In the genomic region with DNA sequence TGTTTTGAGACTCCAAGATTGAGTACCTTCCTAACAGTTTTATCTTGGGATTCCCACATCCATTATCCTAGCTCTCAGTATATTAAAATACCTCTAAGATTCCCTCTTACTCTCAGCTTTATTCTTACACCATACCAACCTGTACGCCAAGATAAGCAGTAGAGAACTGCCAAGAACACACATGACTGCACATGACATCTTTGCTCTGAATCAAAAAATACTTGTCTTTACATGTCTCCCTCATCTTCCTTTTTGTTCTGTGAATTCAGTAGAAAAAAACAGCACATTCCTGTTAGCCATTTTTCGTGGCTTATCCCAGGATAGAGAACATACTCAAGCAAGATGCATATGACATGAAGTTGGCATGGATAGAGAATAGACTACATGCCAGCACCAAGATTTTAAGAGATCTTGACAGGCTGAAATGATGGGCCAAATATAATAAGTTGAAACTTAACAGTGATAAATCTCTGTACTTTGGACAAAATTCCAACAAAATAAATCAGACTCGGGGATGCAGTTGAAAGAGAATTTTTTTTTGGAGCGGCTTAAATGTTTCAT, we compare ENCODE assay signal across 24 mouse cellular contexts.
DNase-seq lines count a peak whose midpoint lies in the region; ATAC-seq and TF ChIP-seq lines count a peak whose summit lies in the region.
"Had no signal": no experiment of that assay in that cellular context is flagged by ENCODE, and none has a peak within 500 bp of the region (broad histone marks: within the 10 kb centered on the region; RNA-seq: fewer than 3 reads in every experiment).

No protein-coding gene starts in this region.

- H3K9ac ChIP-seq in embryonic facial prominence, embryonic 14.5 days (ENCODE audit: low read depth, low read length): no peak overlapping the region
- no peak overlapping the region for H3K9ac ChIP-seq in hindbrain, postnatal 0 days (replicated peaks; ENCODE audit: low read length)
- no peak overlapping the region for H3K9ac ChIP-seq in hindbrain, embryonic 16.5 days (ENCODE audit: low read depth, low read length)
- no peak overlapping the region for H3K9ac ChIP-seq in forebrain, postnatal 0 days
- no peak overlapping the region for H3K9ac ChIP-seq in midbrain, embryonic 11.5 days (ENCODE audit: low read length)
- H3K9ac ChIP-seq: heart, embryonic 12.5 days; liver, embryonic 15.5 days; neural tube, embryonic 15.5 days had no signal

- H3K9me3 ChIP-seq in embryonic facial prominence, embryonic 14.5 days (ENCODE audit: control insufficient read depth, low read length): no peaks in the 10 kb centered on the region
- no peaks in the 10 kb centered on the region for H3K9me3 ChIP-seq in embryonic facial prominence, embryonic 10.5 days
- H3K9me3 ChIP-seq in hindbrain, postnatal 0 days (ENCODE audit: low read length): no peaks in the 10 kb centered on the region
- H3K9me3 ChIP-seq in hindbrain, embryonic 16.5 days (ENCODE audit: control insufficient read depth, low read length): no peaks in the 10 kb centered on the region
- no peaks in the 10 kb centered on the region for H3K9me3 ChIP-seq in forebrain, postnatal 0 days (ENCODE audit: low read length)
- H3K9me3 ChIP-seq in midbrain, embryonic 11.5 days (ENCODE audit: control insufficient read depth, low read length): no peaks in the 10 kb centered on the region
- H3K9me3 ChIP-seq: heart, embryonic 12.5 days; limb, embryonic 10.5 days; liver, embryonic 15.5 days; neural tube, embryonic 15.5 days had no signal

- no peak for TF ChIP-seq CTCF in hindbrain, postnatal 0 days (IDR thresholded peaks at IDR 0.05; ENCODE audit: low read depth)
- TF ChIP-seq CTCF in forebrain, postnatal 0 days (IDR thresholded peaks at IDR 0.05; ENCODE audit: low read depth): no peak

- no peak overlapping the region for H3K4me3 ChIP-seq in embryonic facial prominence, embryonic 14.5 days (ENCODE audit: low read depth, low read length)
- H3K4me3 ChIP-seq in embryonic facial prominence, embryonic 10.5 days: no peak overlapping the region
- H3K4me3 ChIP-seq in hindbrain, postnatal 0 days (ENCODE audit: low read length): no peak overlapping the region
- no peak overlapping the region for H3K4me3 ChIP-seq in hindbrain, embryonic 16.5 days (ENCODE audit: low read length)
- no peak overlapping the region for H3K4me3 ChIP-seq in forebrain, postnatal 0 days (ENCODE audit: low read depth, low read length)
- no peak overlapping the region for H3K4me3 ChIP-seq in midbrain, embryonic 11.5 days (ENCODE audit: low read depth, low read length)
- H3K4me3 ChIP-seq: heart, embryonic 12.5 days; layer of hippocampus, adult 2 months; limb, embryonic 10.5 days; liver, embryonic 15.5 days; neural tube, embryonic 15.5 days had no signal

- H3K27ac ChIP-seq in embryonic facial prominence, embryonic 14.5 days (replicated peaks; ENCODE audit: low read depth, low read length): no peak overlapping the region
- no peak overlapping the region for H3K27ac ChIP-seq in embryonic facial prominence, embryonic 10.5 days (replicated peaks)
- H3K27ac ChIP-seq in hindbrain, postnatal 0 days: no peak overlapping the region
- no peak overlapping the region for H3K27ac ChIP-seq in hindbrain, embryonic 16.5 days (ENCODE audit: low read depth, low read length)
- H3K27ac ChIP-seq in forebrain, postnatal 0 days (ENCODE audit: low read depth, low read length): no peak overlapping the region
- no peak overlapping the region for H3K27ac ChIP-seq in midbrain, embryonic 11.5 days (ENCODE audit: low read depth, low read length)
- H3K27ac ChIP-seq: layer of hippocampus, adult 2 months; limb, embryonic 10.5 days; liver, embryonic 15.5 days; macrophage; neural tube, embryonic 15.5 days; stomach, postnatal 0 days had no signal

- ATAC-seq in embryonic facial prominence, embryonic 14.5 days (ENCODE audit: low read depth): no peak
- 0 out of 2 replicates have a peak, but pooled peaks have one; percentile 45 for ATAC-seq in hindbrain, postnatal 0 days
- no peak for ATAC-seq in hindbrain, embryonic 16.5 days
- peak; percentile 84 for ATAC-seq in forebrain, postnatal 0 days
- ATAC-seq in midbrain, embryonic 11.5 days (ENCODE audit: low FRiP score): no peak
- ATAC-seq: inflammation-experienced regulatory T-cells, adult 6 months had no signal

- H3K36me3 ChIP-seq in embryonic facial prominence, embryonic 14.5 days (ENCODE audit: control insufficient read depth, insufficient read depth, low read length): no peaks in the 10 kb centered on the region
- H3K36me3 ChIP-seq in embryonic facial prominence, embryonic 10.5 days (replicated peaks): no peaks in the 10 kb centered on the region
- H3K36me3 ChIP-seq in hindbrain, postnatal 0 days (ENCODE audit: insufficient read depth, low read length): no peaks in the 10 kb centered on the region
- H3K36me3 ChIP-seq in hindbrain, embryonic 16.5 days (ENCODE audit: control insufficient read depth, insufficient read depth, low read length): no peaks in the 10 kb centered on the region
- no peaks in the 10 kb centered on the region for H3K36me3 ChIP-seq in forebrain, postnatal 0 days (ENCODE audit: insufficient read depth)
- no peaks in the 10 kb centered on the region for H3K36me3 ChIP-seq in midbrain, embryonic 11.5 days (ENCODE audit: control insufficient read depth, insufficient read depth, low read length)
- H3K36me3 ChIP-seq: heart, embryonic 12.5 days; limb, embryonic 10.5 days; liver, embryonic 15.5 days; neural tube, embryonic 15.5 days had no signal

- H3K27me3 ChIP-seq in embryonic facial prominence, embryonic 14.5 days (replicated peaks; ENCODE audit: control insufficient read depth, insufficient read depth, low read length): no peaks in the 10 kb centered on the region
- H3K27me3 ChIP-seq in embryonic facial prominence, embryonic 10.5 days (replicated peaks; ENCODE audit: low read depth, poor library complexity, severe bottlenecking): no peaks in the 10 kb centered on the region
- no peaks in the 10 kb centered on the region for H3K27me3 ChIP-seq in hindbrain, postnatal 0 days (ENCODE audit: insufficient read depth, low read length)
- no peaks in the 10 kb centered on the region for H3K27me3 ChIP-seq in hindbrain, embryonic 16.5 days (replicated peaks; ENCODE audit: control insufficient read depth, insufficient read depth, low read length)
- no peaks in the 10 kb centered on the region for H3K27me3 ChIP-seq in forebrain, postnatal 0 days (ENCODE audit: insufficient read depth, low read length)
- no peaks in the 10 kb centered on the region for H3K27me3 ChIP-seq in midbrain, embryonic 11.5 days (ENCODE audit: control insufficient read depth, insufficient read depth, low read length)
- H3K27me3 ChIP-seq: heart, embryonic 12.5 days; liver, embryonic 15.5 days; neural tube, embryonic 15.5 days had no signal

- no peak overlapping the region for H3K4me2 ChIP-seq in embryonic facial prominence, embryonic 14.5 days (ENCODE audit: low read depth, low read length)
- H3K4me2 ChIP-seq in hindbrain, postnatal 0 days (ENCODE audit: low read depth, low read length): no peak overlapping the region
- H3K4me2 ChIP-seq in hindbrain, embryonic 16.5 days (ENCODE audit: low read length): no peak overlapping the region
- H3K4me2 ChIP-seq in forebrain, postnatal 0 days (ENCODE audit: low read depth): no peak overlapping the region
- H3K4me2 ChIP-seq in midbrain, embryonic 11.5 days: no peak overlapping the region
- H3K4me2 ChIP-seq: heart, embryonic 12.5 days; liver, embryonic 15.5 days; neural tube, embryonic 15.5 days had no signal

- 67% methylated on average over 4 of the region's 4 CpGs for WGBS in embryonic facial prominence, embryonic 14.5 days
- WGBS in embryonic facial prominence, embryonic 10.5 days: 87% methylated on average over 4 of the region's 4 CpGs
- 68% methylated on average over 4 of the region's 4 CpGs for WGBS in hindbrain, postnatal 0 days
- WGBS in hindbrain, embryonic 16.5 days: 81% methylated on average over 4 of the region's 4 CpGs
- WGBS in forebrain, postnatal 0 days: 60% methylated on average over 4 of the region's 4 CpGs
- WGBS in midbrain, embryonic 11.5 days: 89% methylated on average over 4 of the region's 4 CpGs

- peak; percentile 48 for DNase-seq in embryonic facial prominence, embryonic 14.5 days (ENCODE audit: low spot score)
- DNase-seq in embryonic facial prominence, embryonic 10.5 days (ENCODE audit: low spot score): no peak
- DNase-seq in hindbrain, postnatal 0 days (ENCODE audit: low spot score): peak; percentile 38
- peak; percentile 6 for DNase-seq in brain, adult 2 months (ENCODE audit: low read depth, low spot score)
- peak; percentile 64 for DNase-seq in forebrain, postnatal 0 days
- DNase-seq in urinary bladder, postnatal 25 days (ENCODE audit: low spot score): no peak
- no peak for DNase-seq in midbrain, embryonic 11.5 days (ENCODE audit: low spot score, missing footprints)
- DNase-seq: adrenal gland, postnatal 14 days; cerebellum, adult 18-20 months; cerebellum, postnatal 36 days; heart, postnatal 10 days; kidney, adult 2 months; kidney, postnatal 14 days; liver; right cerebral cortex, postnatal 14 days had no signal

- no peaks in the 10 kb centered on the region for H3K4me1 ChIP-seq in embryonic facial prominence, embryonic 14.5 days (ENCODE audit: control insufficient read depth, insufficient read depth, low read length)
- H3K4me1 ChIP-seq in embryonic facial prominence, embryonic 10.5 days: no peaks in the 10 kb centered on the region
- H3K4me1 ChIP-seq in hindbrain, postnatal 0 days (ENCODE audit: insufficient read depth, low read length): no peaks in the 10 kb centered on the region
- H3K4me1 ChIP-seq in hindbrain, embryonic 16.5 days (ENCODE audit: control insufficient read depth, insufficient read depth, low read depth, low read length): no peaks in the 10 kb centered on the region
- H3K4me1 ChIP-seq in forebrain, postnatal 0 days (ENCODE audit: insufficient read depth): no peaks in the 10 kb centered on the region
- no peaks in the 10 kb centered on the region for H3K4me1 ChIP-seq in midbrain, embryonic 11.5 days (ENCODE audit: control insufficient read depth, insufficient read depth, low read length)
- H3K4me1 ChIP-seq: heart, embryonic 12.5 days; limb, embryonic 10.5 days; liver, embryonic 15.5 days; neural tube, embryonic 15.5 days had no signal

Comparison
In these comparisons a context has a peak if more than half of its experiments do, and no peak if none do; other contexts are left out.
1. ATAC-seq: peak in hindbrain, postnatal 0 days (single experiment) and forebrain, postnatal 0 days (single experiment); none in embryonic facial prominence, embryonic 14.5 days (single experiment), hindbrain, embryonic 16.5 days (single experiment) and midbrain, embryonic 11.5 days (single experiment).
2. DNase-seq: peak in embryonic facial prominence, embryonic 14.5 days (single experiment), hindbrain, postnatal 0 days (single experiment), brain, adult 2 months (single experiment) and forebrain, postnatal 0 days (single experiment); none in embryonic facial prominence, embryonic 10.5 days (single experiment), urinary bladder, postnatal 25 days (single experiment) and midbrain, embryonic 11.5 days (single experiment).